Mouse (Mus musculus): Measurements from ENCODE around the gene Pdss2.

GRCm38 (mm10) chr10:43422061-43422770 lies 200.9 kb downstream of the Pdss2 start:
- TF ChIP-seq CTCF (IDR thresholded peaks at IDR 0.05; ENCODE audit: insufficient read depth, low read length) (no peak), POLR2A (IDR thresholded peaks at IDR 0.05; ENCODE audit: borderline replicate concordance, extremely low read depth, low read depth, low read length) (no peak)

Measured in lung, adult 2 months (tissue).